Mouse (Mus musculus) embryo, embryonic 9.5 days (tissue): Measurements from ENCODE around the gene Aifm2.

Experiments used
- DNase-seq: peaks from one replicate; pipeline ENCODE4 v3.0.0-alpha.2; 2017; ENCODE audit errors: extremely low spot score

The Aifm2 gene

GRCm38 (mm10) chr10:61715996-61716864, 1.2 kb downstream of the Aifm2 start:
- DNase-seq = no peak

DNA sequence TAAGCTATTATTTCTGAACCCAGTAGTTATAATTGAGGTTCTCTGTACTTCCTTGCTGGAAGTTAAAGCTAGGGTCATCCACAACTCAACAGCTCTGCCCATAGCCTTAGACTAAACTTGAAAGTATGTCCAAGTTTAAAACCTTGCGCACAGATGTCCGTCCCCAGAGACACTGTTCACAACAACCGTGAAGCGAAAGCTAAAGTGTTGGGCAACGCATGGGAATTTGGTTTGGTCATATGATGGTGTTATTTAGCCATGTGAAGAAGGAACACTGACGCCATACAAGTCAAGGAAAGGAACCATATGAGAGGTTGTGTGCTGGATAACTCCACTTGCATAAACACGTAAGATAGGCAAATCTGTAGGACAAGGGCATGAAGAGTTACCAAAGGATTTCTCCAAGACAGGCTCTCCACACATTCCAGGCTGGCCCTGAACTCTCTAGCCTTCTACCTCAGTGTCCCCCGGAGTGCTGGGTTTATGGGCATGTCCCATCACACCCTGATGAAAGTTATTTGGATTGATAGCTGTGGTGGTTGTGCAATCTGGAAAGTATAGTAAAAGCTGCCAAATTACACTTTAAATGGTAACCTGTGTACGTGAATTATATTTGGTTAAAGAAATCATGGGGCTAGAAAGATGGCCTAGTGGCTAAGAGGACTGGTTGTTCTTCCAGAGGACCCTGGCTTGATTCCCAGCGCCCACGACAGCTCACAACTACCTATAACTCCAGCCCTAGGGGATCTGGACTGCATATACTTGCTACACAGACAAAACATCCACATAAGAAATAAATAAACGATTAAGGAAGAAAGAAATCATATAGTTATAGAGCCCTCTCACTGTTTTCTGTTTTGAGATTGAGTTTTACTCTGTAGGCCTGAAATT, 2.6 kb downstream of the Aifm2 start:
- DNase-seq = no peak

DNA sequence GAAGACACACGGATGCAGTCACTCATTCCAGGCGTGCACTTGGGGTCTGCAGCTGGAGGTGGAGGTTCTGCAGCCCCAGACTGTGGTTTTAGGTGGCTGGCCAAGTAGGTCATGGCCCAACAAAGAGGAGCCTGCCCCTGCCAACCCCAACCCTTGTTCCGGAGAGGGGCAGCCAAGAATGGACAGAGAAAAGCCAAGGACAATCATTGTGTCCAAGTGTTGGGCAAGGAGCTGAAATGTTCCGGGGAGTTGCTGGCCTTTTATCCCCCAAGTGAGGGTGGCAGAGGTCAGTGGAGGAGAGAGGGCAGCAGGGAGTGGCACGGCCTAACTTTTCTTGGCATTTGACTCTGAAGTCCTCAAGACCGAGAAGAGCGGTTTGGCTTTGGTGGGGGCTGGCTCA, 5.3 kb downstream of the Aifm2 start:
- no peak for DNase-seq

- DNase-seq = no peak
These were observed 7.2 kb downstream of the Aifm2 start for GRCm38 (mm10) chr10:61722215-61722614.

DNA sequence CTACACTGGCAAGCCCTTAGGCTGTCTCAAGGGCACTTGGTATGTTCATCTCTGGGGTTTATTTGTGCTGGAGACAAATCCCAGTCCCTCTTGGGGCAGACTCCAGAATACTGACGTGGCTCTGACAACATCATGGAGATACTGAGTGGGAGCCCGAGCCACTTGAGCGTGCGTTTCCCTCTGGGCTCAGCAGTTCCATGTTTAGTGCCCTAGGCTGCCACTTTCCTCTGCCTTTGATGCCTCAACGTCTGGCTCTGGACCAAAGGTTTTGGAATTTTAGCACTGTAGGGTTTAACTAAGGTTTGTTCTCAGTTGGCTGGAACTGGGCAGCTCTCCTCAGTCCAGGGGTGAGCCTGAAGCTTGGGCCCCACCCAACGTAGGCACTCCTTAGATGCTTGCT, 8.2 kb downstream of the Aifm2 start:
- DNase-seq = no peak

- no peak for DNase-seq
These were observed 14.1 kb downstream of the Aifm2 start for GRCm38 (mm10) chr10:61729181-61729580.

DNA sequence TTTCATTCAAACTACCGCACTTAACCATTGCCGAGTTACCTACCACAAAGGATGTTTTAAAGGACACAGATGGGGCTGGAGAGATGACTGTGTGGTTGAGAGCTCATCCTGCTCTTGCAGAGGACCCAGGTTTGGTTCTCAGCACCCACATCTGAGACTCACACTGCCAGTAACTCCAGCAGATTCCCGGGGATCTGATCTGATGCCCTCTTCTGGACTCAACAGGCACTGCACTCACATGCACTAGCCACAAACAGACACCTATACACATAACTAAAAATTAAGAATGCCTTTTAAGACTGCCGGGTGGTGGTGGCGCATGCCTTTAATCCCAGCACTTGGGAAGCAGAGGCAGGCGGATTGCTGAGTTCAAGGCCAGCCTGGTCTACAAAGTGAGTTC, 15.1 kb downstream of the Aifm2 start:
- DNase-seq = no peak

- DNase-seq = peak; percentile 38
These were observed 19.3 kb downstream of the Aifm2 start for GRCm38 (mm10) chr10:61734377-61734776.

- no peak for DNase-seq
These were observed 21.6 kb downstream of the Aifm2 start for GRCm38 (mm10) chr10:61736671-61737078.

DNA sequence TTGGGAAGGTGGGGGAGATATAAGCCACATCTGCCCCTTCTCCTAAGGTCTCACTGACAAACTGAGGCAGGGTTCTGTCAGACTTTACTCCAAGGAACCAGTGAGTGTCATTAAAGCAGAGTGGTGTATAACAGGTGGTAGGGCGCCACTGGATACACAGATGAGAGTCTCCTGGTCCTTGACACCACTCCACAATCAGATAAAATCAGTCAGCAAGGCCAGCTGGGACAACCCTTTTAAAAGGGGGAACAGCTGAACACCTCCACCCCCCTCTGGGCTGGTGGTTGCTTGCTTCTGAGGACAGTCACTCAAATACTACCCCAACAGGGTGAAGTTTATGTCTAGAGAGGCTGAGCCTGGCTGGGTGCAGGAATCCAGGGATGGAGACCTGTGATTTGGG, 22.5 kb downstream of the Aifm2 start:
- DNase-seq = no peak

DNA sequence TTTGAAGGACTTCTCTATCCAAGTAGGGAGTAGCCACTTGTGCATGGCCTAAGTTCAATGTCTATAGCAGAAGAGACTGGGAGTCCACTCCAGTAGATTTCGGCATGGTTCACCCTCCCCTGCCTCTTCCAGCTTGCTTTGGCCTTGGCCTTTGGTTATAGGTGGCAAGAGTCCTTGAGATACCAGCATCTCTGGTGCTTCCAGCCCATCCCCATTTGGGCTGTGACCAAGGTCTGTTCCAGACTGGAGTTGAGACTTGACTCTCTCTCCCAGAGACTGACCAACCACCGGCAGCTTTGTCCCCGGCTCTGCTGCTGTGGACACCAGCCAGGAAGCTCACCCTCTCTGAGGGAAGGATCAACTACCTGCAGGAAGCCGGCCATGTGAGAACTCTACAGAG, 23.1 kb downstream of the Aifm2 start:
- no peak for DNase-seq

DNA sequence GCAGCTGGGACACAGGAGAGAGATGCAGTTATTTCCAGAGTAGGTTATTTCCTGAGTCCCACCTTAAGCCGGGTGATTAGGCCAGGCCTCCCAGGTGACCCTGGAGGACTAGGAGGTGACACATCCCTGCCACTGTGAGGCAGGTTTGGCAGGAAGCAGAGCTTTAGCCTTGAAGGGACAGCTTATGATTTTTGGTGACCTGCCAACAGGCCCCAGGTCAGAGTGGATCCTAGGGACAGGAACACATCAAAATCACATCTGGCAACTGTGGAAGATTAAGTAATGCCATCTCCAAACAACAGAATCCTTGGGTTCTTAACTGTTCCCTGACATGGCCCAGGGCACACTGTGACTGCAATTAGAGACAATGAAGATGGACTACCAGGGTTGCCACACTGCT, 26.2 kb downstream of the Aifm2 start:
- DNase-seq = no peak

DNA sequence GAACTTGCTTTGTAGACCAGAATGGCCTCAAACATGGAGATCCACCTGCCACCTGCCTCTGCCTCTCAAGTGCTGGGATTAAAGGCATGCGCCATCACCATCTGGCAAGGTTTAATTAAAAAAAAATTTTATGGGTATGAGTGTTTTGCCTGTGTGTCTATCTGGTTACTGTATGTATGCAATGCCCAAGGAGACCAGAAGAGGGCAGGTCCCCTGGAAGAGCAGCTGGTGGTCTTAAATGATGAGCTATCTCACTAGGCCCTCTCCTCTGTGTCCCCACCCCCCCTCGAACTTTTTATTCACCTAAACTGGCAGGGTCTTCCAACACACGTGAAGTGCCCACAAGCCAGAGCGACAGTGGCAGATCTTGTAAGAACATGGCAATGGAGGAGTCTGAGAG, 26.8 kb downstream of the Aifm2 start:
- DNase-seq = no peak

DNA sequence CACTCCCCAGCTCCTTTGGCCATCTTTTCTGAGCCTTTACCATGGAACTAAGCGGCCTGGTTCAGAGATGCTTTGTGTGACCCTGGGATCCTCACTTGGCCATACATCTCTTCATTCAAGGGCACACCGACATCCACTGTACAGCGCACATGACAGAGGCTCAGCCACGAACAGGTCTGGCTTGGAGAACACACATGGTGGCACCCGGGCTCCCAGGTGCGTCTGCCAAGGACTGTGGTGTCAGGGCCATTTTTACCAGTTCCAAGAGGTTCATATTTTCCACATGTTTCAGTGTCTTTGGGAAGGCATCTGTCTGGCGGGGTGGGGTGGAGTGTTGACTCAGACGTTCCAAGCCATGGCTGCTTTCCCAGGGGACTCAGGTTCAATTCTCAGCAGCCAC, 27.3 kb downstream of the Aifm2 start:
- no peak for DNase-seq

DNA sequence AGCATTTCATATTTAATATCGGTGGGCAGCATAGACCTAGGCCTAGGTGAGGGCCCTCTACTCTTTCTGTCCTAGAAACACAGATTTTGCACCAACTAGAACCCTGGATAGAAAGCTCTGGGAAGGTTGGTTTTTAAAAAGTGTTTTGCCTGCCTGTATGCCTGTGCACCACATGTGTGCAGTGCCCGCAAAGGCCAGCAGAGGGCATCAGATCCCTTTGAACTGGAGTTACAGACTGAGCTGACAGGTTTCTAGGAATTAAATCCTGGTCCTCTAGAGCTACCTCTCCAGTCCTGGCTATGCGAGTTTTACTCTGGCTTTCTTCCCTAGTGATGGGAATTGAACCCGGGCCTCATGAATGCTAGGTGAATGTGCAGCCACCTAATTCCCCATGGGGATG, 30.1 kb downstream of the Aifm2 start:
- DNase-seq = no peak

GRCm38 (mm10) chr10:61747302-61747701, 32.2 kb downstream of the Aifm2 start:
- DNase-seq = no peak

- no peak for DNase-seq
These were observed 35.0 kb downstream of the Aifm2 start for GRCm38 (mm10) chr10:61750014-61750413.

- no peak for DNase-seq
These were observed 36.6 kb downstream of the Aifm2 start for GRCm38 (mm10) chr10:61751534-61752219.

DNA sequence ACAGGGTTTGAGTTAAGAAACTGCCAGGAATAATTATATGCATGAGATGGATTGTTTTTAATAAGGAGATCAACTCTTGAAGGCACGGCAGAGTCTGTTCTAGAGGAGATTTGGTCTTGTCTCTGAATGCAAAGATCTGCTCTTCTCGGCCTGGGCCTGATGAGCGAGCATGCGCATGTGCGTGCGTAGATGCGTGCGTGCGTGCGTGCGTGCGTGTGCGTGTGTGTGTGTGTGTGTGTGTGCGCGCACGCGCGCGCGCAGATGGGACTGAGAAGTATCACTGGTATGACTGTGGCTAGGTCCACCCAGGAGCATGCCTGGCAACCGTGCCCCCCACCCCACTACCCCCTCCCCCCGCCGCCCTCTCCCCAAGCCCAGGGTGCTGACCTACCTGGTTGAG, 38.0 kb downstream of the Aifm2 start:
- no peak for DNase-seq

DNA sequence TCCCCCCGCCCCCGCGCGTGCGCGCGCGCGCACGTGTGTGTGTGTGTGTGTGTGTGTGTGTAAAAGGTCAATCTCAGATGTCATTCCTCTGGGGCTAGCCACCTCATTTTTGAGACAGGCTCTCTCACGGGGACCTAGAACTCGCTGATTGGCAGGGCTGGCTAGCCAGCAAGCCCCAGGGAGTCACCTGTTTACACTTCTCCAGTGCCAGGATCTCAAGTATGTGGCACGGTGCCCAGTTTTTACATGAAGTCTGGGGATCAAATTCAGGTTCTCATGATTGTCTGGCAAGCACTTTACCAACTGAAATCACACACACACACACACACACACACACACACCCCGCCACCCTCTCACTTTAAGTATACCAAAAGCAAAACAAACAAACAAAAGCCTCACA, 42.0 kb downstream of the Aifm2 start:
- DNase-seq = no peak

DNA sequence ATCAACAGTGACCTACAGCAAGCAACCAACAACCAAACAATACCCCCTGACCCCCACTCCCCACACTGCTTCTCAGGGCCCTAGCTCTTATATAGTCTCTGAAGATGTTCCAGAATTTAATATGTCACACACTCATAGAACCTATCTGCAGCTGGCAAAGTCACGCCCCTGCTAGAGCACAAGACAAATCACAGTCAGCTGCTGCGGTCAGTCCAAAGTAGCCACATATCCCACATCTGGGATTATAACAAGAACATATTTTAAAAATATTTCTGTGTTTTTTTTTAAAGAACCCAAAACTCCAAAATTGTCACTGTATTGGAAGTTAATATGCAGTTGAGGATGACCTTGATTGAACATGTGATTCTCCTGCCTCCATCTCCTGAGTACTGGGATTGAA, 43.8 kb downstream of the Aifm2 start:
- no peak for DNase-seq

- peak; percentile 34 for DNase-seq
These were observed 44.8 kb downstream of the Aifm2 start for GRCm38 (mm10) chr10:61759869-61760268.
